Mouse (Mus musculus) left cerebral cortex, postnatal 14 days (tissue): ENCODE measurements at regions not wholly inside any gene's neighbourhood (a gene's known extent, or its start where the extent isn't known, plus 50 kb on each side); places are given as distances from the start of the nearest gene placed in this dataset.
"Not testable (repeated sequence)": the region's sequence is repeated elsewhere in the genome, so short reads cannot be mapped to it uniquely, and the experiment has no call there.

ENCODE experiments used
- DNase-seq, 2 experiments: peaks; one replicate each; pipeline ENCODE4 v3.0.0; 2021 to 2022; ENCODE audit warnings: low spot score in 2 of 2, mixed read lengths in 1 of 2
- intact Hi-C: fragments of 180-260 bp; cut with DNase I; formaldehyde crosslinking; loops from one replicate; pipeline ENCODE4 v1.15.1; 2025

DNA sequence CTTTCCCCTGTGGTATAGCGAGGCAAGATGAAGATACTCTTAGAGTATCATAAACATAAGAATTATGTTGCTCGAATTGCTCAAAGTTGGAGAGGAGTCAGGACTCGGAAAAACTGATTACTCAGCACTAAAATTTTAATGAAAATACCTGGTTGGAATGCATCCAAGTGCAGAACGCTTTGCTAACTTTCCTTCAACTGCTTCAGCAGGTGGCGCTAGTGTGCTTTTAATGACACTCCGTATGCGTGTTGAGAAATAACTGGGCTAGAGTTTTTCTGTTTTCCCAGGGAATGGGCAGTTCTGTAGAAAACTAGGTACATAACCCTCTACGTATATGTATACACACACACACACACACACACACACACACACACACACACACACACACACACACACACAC lies 221.0 kb downstream of the Grxcr1 start:
- intact Hi-C loops, result loop anchor here (1.0 to 10.0 kb wide), 3 partner anchors 128 to 1268 kb away; partner anchors contain the start of gene Kctd8
- peak; percentile 56 to 83 for DNase-seq

DNA sequence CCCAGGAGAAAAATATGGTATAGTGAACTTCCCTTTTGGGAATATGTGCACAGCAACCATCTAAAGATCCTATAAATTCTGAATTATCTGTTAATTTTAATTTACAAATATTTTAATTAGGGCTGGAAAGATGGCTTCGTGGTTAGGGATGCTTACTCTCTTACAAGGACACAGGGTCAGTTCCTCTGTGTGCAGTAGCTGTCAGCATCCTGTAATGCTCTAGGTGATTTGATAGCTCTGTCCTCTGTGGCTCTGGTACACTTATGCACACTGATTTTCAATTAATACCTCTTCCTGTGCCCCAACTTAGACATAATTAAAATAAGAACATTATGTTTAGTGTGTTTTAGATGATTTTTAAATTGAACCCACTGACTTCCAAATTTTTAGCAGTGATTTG lies 221.8 kb downstream of the Grxcr1 start:
- intact Hi-C loops, result loop anchor here (2.0 to 10.0 kb wide), 2 partner anchors 129 to 1087 kb away; partner anchors contain the start of gene Kctd8
- no peak for DNase-seq

DNA sequence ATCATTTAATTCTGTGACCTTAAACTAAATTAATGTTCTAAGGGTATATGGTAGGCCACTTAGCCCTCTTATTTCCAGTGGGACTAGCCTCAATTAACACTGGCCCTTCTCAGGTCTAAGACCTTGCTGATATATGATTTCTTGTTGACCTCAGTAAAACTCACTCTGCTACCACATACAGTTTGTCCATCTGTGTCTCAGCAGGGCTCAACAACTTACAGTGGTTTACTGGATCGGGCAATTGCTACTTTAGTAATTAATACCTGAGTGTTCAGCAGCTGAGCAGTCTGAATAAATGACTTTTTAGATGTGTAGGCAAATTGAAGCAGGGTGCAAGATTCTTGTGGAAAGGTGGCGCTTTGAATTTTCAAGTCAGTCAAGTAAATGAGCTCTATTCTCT lies 222.5 kb downstream of the Grxcr1 start:
- no peak for DNase-seq
- intact Hi-C loops, result loop anchor here (10.0 kb wide), 1 partner anchor 129 kb away; no protein-coding TSS in a partner anchor

DNA sequence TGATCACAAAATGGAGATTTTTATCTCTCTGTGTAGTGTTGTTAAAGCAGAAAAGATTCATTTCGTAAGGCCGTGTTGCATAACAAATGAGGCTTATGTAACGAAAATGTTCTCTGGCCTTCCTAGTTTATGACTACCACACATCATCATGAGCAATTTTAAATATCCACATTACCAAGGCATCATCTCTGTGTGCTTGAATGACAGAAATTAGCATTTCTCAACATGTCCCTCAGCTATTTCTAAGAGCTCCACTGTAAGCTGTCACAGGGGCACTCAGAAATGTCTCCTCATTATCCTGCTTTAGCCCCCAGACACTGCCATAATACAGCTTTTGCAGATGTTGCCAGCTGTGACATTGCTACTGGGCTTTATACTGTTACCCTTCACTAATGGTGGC lies 232.6 kb downstream of the Grxcr1 start:
- no peak for DNase-seq
- intact Hi-C loops, result no loop called here

DNA sequence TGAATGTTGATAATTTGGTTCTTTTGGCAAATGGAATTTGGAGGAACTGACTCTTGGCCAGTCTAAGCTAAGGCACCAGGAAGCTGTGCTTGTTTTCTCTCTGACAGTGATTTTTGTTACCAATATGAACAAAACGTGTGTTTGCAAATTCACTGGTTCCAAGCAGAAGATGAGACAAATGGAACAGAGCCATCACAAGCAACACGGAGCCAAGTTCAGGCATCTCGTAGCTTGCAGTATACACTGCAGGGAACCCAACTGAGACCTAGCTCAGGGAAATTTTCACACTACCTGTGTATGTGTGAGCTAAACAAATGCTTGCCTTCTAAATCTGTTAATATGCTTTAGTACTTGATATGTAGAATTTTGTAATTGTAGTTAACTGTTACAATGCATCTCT lies 242.6 kb downstream of the Grxcr1 start:
- no peak for DNase-seq
- intact Hi-C loops, result no loop called here

DNA sequence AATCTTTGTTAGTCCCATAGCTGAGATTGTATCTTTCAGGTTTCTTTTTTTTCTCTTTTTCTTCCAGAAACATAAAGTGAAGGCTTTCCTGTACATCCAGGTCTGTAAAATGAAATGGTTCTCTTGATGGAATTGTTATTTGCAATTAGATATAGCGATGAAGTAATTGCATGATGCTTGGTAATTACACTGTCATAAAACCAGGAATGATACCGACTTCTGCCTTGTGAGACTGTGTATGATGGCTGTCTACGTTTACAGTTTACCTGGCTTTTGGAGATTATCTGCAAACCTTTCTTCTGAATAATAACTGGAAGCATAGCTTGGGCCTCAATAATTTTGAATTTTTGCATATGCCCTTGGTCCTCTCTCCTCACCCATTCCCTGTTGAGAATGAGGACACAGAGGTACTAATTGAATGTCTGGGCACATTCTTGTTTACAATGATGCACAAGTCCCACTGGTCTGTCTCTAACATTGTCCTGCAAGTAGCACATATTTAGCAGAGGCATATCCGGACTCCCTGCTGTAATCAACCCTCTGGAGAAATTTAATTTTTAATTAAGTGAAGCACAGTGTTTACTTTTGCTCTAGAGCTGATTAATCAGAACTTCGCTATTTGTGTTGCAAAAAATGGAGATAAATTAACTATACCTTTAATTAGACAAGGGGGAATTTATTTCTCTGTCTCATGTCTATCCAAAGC lies 244.1 kb downstream of the Grxcr1 start:
- intact Hi-C loops, result no loop called here
- no peak for DNase-seq

DNA sequence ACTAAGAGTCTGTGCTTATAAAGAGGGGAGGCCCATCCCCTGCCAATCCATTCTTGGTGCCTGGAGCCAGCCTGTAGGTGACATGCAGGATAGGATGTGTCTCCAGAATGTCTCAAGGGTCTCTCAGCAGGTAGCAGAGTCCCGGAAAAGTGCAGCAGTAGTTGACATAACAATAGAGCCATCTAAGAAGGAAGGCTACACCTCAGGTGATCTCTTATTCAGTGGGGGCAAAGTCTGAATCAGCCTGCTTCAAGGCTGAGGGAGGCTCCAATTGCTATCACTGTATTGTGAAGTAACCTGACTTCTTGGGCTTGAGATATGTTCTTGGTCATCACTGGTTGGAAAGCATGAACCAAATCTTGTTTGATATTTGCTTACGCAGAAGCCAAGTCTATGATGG lies 264.1 kb downstream of the Grxcr1 start:
- intact Hi-C loops, DNase-seq: not testable (repeated sequence)

DNA sequence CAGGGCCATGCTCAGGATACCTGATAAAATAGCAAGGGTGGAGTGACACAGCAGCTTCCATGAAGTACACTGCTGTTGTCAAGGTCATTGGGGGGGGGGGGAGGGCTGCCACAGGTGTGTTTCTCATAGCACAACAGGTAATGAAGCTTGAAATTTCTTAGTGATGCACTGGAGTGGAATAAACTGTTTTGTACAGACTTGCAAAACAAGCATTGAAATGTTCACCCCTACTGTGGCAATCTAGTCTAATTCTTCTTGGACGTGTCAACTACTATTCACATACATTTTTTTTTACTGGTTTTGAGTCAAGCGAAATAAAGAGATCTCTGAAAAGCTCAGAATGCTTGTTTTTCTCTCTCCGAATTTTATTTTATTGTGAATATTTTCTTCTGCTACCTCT lies 281.6 kb downstream of the Grxcr1 start:
- DNase-seq, result no peak
- intact Hi-C loops, result no loop called here

DNA sequence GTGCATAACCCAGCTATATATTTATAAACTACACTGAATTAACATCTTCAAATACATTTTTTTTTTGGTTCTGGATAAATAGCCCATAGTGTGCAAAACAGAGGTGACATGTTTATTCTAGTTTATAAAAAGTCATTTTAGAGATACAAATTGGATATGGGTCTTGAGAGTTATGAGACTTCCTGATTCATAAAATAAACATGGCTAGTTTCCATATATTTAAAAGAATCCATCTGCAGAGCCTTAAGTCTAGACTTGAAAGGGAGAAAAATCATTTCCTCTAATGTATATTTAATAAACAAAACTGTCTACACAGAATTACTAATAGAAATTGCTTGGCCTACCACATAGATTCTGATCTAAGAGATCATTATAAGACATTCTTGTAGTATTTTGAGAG lies 287.3 kb downstream of the Grxcr1 start:
- DNase-seq, result no peak
- intact Hi-C loops, result no loop called here

DNA sequence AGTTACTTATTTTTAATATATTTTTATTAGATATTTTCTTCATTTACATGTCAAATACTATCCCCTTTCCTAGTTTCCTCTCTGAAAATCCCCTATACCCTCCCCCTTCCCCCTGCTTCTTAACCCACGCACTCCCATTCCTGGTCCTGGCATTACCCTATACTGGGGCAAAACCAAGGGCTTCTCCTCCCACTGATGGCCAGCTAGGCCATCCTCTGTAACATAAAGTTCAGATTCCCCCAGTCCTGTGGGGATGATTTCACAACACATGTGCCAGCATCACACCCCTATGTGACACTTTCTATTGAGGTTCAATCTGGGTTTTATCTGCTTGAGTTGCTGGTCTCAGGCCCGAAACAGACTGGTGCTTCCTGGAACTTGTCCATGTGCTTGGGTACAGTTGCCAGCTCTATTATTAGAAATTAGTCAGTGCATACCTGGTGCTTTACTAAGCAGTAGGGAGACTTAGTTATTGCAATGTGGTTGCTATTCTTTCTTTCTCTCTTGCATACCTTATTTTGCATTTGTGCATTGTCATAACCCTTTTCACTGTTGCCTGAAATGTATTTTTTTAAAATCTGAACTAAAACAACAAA lies 295.5 kb downstream of the Grxcr1 start:
- no peak for DNase-seq
- intact Hi-C loops, result no loop called here

DNA sequence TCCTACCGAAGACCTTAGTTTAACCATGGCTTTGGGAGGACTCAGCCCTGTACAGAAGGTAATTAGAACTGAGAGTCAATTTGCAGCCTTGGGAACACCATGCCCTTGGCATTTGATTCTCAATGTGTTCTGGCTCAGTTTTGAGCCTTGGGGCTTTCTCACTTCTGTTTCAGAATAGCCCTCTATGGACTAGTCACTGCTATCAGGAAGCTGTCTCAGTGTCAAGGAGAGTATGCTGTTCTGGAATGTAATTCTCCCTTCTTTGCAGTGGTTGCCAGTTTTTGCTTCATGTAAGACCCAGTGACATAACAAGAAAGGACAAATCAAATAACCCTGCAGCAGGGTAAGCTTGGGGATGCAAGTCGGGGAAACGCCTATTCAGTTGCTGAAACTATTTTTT lies 297.7 kb downstream of the Grxcr1 start:
- intact Hi-C loops, result no loop called here
- no peak for DNase-seq

DNA sequence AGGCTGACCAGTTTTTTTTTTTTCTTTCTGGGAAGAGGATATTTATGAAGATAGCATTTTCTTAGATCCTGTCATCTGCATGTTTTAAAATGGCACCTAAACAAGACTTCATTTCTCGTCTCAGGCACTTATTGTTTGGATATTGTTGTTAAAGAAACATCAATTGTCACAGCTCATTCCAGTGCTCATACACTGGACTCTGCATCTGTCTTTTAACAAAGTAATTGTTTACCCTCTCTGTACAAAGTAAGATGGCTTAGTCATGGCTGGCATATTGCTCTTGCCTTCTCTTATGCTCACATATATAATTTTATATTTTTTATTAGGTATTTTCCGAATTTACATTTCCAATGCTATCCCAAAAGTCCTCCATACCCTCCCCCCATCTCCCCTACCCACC lies 298.2 kb downstream of the Grxcr1 start:
- no peak for DNase-seq
- intact Hi-C loops, result no loop called here

DNA sequence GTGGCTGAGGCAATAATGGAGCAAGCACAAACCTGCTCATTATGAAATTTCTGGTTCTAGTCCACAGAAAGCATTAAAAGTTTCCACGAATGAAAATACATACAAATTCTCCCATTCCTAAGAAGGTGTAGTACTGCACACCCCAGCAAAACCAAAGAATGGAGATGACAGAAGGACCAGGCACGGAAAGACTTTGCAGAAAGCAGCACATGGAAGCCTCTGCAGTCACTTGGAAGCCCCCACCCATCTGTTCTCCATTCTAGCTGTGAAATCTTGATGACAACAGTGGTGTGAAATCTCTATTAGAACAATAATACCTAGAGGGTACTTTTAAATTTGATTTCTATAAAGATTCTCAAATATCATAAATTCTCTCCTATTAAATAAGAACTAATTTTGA lies 319.3 kb downstream of the Grxcr1 start:
- intact Hi-C loops, result no loop called here

DNA sequence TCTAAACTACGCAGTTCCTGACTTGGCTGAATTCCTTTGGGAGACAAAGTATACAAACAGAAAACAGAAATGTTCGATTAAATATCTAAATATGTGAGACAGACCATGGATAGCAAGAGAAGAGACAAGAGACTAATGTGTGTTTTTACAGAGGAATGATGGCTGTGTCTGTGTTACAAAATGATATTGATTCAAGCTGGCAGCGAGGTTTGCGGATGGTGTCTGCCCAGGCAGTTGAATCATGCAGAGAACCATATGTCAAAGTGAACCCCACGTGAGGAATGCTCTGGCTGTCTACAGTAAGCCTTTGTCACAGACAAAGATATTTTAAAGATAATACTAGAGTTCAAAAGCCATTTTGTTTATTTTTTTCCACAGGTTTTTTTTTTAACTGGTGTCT lies 320.2 kb downstream of the Grxcr1 start:
- intact Hi-C loops, result no loop called here
- peak; percentile 26 to 28 for DNase-seq

More for the DNA sequence above, 319.3 kb downstream of the Grxcr1 start:
- DNase-seq, result peak in 1 of 2 experiments; percentile 5

DNA sequence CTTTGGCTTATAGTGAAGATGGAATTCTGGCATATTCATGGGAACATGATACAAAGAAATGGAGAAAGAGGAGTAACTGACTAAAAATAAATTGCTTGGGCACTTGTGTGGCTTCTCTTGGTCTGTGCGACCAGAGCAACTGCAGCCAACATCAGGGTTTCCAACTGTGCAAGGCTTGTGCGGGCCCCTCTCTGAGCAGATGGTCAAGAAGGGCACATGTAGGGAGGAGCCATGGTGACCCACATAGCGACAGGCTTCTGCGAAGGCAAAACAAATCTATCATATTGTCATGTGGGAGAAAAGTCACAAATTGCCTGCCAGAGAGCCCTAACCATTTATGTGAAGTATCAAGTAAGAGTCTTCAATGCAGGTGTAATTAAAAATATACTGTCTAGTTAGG lies 321.6 kb downstream of the Grxcr1 start:
- intact Hi-C loops, result no loop called here
- no peak for DNase-seq

DNA sequence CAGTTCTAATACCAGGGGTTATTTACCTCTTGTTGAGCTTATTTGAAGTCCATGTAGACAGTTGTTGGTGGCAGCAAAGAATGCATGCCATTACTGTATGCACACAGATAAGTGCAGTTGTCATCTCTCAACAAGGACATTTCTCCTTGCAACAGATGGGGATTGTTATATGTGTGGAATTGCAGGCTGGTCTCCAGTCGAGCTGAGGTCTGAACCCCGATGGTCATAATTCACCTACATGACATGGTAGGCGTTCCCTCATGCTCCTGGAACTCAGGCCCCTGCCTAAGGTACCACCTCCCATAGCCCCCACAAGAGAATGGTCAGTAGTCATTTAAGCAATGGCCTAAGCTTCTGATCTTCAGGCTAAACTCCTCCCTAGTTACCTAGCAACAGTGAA lies 322.2 kb downstream of the Grxcr1 start:
- intact Hi-C loops, DNase-seq: not testable (repeated sequence)

DNA sequence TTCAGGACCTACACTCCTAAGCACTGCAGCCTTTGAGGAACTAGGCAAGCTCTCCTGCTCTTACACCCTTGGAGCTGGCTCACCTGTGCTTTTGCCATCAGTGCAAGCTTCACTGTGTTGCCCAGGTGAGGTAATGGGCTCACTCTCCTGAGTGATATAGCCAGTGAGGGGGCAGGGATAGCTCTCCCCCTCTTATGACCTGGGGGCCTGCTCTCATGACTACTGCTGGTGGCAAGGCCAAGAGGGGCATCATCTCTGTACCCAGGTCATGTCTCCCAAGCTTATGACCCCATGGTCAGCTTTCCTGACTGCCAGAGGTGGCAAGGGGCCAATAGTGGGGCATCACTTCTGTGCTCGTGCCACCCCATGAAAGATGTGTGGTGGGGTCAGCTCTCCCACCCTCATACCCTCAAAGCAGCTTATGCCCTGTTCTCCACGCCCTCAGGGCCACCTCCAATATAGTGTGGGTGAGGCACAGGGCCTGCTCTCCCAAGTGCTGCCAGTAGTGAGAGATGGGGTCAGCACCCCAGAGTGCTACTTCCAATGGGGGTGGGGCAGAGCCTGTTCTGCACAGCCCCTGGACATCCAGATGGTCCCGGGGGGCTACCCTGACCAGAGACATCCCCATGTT lies 330.1 kb downstream of the Grxcr1 start:
- intact Hi-C loops, result no loop called here
- DNase-seq, result no peak

DNA sequence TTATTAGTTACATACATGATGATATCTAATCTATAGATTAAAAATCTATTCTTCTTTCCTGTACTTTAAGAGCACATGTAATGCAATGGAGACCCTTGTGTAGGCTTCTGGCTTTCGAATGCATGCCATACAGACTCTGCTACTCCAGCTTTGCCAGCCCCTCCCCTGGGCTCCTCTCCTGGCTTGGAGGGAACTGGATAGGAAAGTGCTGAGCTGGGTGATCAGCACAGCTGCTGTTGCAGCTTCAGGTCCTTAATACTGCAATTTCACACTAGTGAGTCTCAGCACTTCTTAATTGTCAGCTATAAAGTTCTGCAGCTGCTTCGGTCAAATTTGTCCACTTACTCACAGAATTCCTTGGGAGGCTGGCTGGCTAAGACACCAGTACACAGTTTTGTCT lies 341.4 kb downstream of the Grxcr1 start:
- intact Hi-C loops, result no loop called here
- no peak for DNase-seq
